Mouse (Mus musculus) heart, adult 9 months (tissue): ENCODE measurements at regions not wholly inside any gene's neighbourhood (a gene's known extent, or its start where the extent isn't known, plus 50 kb on each side); places are given as distances from the start of the nearest gene placed in this dataset.

Source experiments
- DNase-seq, 2 experiments: peaks; one replicate each; pipeline ENCODE4 v3.0.0; 2022; ENCODE audit warnings: low spot score in 2 of 2

DNA sequence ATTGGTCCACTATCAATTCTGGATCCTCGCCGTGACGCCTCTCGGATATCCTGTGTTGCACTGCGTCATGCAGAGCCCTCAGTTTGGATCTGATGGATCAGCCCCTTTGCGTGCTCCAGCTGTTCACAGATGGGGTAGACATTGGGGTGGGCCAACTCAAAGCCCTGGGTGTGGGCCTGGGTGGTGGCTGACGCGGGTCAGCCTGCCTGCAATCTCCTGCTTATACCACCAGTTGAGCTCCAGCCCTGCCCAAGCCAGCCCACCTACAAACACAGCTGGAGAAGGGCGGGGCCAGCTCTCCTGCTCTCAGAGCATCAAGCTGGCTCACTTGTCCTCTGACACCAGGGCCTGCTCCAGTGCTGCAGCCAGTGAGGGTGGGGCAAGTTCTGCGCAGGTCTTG lies 73.1 kb downstream of the Rps15a start:
- DNase-seq = no peak

DNA sequence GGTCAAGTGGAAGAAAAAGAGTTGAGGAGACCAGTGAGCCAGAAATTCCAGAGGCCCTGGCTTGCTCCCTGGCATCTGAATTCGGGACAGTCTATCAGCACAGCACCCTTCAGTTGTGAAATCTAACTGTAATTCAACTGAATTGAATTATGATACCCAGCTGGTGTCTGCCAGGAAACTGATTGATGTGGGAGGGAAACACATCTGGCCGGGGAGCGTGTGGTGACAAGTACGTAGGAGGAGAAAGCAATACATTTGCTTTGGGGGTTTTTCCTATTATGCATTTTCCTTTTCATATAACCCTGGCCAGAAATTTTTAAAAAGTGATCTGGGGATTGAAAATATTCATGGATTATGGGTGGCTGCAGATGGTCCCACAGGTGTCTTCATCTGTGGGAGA lies 76.1 kb downstream of the Rps15a start:
- DNase-seq = no peak

- no peak for DNase-seq
These were observed 78.9 kb downstream of the Rps15a start for GRCm38 (mm10) chr7:118037062-118037461.

DNA sequence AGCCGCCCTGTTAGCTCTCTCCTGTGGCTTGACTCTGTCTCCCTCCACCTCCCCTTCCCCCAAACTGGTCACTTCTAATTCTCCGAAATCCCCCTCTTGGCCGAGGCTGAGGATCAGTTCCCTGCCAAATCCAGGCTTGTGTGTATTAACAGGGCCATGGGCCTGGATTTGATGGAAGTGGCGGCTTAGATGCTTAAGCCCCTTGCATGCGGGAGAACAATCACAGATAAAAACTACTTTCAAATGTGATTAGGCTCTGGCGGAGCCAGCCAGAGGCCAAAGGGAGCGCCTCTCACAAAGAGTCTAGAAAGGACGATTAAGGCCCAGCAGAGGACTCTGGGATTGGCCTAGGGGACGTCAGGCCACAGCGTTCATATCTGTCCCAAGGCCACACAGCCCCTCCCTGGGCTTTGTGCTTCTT lies 89.9 kb downstream of the Rps15a start:
- DNase-seq = no peak

DNA sequence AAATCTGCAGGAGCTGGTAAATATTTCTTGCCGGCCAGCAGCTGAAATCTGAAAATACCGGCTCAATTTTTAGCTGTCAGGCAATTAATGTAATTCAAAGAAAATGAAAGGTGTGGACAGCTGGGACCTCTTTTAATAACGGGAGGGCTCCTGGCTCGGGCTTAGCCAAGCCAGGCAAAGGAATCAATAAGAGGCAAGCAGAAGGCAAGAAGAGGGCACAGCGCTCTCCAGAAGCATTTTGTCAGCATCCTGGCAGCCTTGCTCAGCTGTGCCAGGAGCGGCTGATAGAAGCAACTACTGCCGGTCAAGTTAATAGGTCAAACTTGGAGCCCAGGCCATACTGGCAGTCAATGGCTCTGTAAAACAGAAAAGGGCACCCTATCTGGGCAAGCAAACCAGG lies 111.4 kb downstream of the Rps15a start:
- DNase-seq = no peak

DNA sequence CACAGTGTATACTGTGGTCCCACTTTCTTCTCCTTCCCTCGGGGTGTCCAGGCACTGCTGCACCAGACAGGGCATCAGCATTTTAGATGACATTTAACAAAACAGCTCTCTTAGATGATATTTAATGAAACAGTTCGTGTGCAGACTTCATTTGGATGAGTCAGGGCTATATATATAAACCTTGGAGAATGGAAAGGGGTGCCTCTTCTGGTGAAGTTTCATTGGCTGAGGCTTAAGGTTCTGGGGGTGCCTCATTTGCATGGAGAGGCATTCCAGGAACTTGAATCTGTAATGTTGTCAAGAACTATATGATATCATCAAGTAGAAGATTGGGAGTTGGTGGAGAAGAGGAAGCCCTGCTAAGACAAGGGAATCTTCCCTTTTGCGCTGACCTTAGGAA lies 114.1 kb downstream of the Rps15a start:
- DNase-seq = no peak

DNA sequence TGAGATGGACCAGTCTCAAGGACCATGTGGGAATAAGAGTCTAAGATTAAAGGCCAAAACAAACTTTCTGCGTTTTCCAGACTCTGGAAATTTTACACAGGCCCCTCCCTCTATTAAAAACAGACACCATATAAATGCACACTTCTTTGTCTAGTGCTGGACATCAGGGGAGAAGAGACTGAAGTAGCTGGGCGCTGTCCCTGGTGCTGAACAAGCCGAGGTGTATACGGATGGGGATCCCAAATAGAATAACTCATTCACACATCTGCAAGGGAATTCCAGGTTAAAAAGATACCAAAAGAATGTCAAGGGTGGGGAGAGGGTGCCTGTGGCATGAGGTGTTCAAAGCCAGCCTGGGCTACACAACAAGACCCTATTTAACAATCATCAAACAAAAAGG lies 114.9 kb downstream of the Rps15a start:
- DNase-seq = no peak

GRCm38 (mm10) chr7:117982177-117982576 lies 133.8 kb downstream of the Rps15a start:
- no peak for DNase-seq

DNA sequence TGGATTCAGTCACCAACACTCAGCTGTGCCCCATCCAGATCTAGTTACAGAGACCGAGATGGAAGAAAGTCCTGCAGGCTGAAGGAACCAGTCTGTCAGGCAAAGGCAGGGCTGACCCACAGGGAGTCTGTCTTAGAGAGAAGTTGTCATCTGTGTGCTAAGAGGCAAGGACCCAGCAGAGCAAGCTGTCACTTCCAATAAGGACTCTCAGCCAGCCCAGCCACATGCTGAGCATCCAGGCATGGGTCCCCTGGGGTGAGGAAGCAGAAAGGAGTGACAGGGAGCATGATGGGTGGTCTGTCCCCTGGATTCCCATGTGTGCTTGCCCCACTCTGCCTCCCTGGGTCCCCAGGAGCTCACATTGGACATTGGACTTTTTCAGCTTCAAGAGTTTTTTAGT lies 144.8 kb downstream of the Rps15a start:
- no peak for DNase-seq

DNA sequence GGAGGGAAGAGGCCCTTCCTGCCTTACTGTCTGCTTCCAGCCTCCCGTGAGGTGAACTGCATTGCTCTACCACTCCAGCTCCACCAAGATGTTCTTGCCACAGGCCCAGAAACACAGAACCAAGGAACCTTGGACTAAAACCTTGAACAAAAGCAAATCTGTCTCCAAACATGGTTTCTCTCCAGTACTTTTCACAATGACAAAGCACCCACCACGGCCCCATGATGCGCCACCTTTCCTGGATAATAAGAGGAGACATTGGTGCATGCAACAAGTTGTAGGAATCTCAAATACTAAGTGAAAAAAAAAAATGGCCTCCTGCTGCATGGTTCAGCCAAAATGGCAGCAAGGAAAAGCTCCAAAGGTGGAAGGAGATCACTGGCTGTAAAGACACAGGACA lies 172.6 kb downstream of the Rps15a start:
- no peak for DNase-seq

DNA sequence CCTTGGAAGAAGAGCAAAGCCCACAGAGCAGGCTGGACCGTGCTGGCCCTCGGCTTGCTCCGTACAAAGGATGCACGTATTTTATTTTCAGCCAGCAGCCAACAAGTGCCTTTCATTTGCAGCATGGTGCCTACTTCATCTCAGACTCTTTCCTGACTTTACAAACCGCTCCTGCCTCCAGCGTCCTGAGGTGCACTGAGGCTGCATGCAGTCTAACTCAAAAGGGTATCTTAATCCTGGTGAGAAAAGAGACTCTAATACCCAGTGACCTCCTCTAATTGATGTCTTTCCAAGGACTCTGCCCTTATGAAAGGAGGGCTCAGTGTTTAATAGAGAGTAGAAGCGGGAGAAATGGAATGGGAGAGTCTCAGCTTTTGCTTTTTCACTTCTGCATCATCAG lies 176.4 kb downstream of the Rps15a start:
- DNase-seq = no peak

- DNase-seq = no peak
These were observed 181.1 kb downstream of the Rps15a start for GRCm38 (mm10) chr7:117934908-117935307.

DNA sequence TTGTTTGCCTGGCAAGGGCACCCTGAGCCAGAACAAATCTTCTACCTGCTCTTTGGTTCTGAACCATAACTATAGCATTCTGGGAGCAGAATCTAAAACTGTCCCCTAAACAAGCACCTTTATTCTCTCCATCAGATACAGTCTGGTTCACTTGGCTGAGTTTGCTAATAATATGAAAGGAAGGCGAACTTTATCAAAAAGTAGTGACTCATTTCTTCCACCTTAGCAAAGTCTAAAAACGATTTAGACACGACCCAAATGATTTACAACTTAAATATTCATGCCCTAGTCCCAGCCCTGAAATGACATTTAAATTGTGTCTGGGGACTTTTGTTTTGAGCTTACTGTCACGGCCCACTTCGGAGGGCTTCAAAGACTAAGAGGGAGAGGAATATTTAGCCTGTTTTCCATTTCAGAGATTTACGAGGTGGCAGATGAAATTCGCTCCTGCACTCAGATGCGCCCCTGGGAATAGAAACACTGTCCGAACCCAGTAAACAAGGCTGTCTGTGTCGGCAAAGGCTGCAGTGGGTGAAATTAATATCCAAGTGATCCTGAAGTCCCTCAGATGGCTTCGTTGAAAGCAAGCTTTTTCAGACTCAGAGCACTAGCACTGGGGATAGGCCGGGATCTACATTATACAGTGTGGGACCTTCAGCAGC lies 184.6 kb downstream of the Rps15a start:
- DNase-seq = no peak

DNA sequence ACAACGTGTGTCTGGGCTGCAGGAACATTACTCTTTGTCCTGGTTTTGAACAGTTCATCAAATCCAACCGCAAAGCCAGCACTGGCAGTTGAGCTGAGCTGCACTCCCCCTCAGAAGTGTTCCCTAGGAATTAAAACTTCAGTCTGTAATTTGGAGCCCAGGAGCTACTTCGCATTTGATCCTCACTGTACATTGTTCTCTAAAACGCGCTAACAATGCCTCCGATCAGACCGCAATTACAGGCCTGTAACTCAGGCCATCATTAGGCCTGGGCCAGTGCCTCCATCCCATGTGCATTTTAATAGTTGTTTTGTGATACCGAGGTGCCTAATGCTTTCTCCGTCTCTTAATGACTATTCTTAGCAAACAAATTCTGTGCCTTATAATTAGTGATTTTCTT lies 185.6 kb downstream of the Rps15a start:
- DNase-seq = no peak

- no peak for DNase-seq
These were observed 189.6 kb downstream of the Rps15a start for GRCm38 (mm10) chr7:117926396-117926795.

DNA sequence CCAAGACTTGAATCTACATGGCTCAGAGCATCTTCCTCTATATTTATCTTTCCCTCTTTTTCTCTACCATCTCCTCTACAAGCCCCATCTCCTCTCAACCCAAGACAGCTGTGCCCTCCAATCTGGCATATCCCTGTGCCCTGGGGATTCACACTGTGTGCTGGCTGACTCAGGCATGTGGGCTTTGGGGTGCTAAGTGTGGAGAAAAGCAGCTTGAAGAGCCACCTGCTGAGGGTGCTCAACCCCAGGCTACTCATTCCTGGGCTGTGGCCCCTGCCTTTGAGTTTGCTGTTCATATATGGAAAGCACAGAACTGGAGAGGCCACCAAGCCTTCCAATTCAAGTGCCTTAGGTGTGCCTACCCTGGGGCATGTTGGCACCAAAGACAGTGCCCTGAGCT lies 193.7 kb downstream of the Rps15a start:
- no peak for DNase-seq

DNA sequence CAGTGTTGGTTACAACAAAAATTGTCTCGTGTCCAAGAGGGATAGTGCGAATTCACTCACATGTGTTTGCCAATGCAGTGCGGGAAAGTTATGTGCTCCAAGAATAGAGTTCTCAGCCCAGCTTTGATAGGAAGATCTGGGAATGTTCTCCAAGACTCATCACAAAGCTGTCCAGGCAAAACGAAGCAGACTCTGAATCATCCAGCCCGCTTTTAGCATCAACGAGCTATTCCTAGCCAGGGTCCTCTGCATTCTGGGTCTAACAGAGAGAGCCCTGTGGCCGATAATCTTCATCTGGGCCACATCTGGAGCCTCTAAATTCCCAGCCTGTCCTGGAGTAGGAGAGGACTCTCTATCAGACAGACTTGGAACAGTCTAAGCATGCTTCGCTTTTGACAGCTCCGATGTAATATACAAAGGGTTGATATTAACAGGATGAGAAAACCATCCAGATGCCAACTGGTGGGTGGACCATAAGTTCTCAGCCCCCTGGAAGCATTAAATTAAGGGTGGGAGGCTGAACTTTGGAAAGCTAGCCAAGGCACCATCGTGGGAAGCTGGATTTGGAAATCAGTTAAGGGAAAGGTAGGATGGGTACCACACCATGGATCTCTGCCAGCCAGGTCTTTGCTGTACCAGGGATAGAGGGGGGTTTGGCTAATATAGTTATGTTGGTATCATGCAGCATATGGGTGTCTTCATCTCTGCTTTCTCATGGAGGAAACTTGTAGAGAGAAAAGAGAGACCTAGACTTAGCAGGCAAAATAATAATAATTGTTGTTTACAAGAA lies 197.6 kb downstream of the Rps15a start:
- no peak for DNase-seq

DNA sequence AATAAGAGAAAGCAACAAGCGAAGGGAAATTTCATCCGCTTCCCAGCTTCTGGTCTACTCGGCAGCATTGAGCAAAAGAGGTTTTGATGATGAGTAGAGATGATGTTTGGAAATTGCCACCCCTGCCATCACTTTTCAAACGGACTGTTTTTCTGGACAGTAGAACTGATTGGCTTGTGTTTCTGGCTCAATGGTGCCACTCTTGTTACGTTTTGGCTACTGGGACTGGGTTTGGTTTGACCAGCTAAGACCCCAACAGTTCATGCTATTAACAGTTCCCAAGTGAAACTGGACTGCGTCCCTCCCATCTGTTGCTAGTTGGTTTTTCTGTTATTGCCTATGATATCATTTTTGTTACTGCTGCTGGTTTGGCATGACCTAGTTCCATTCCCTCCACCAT lies 199.1 kb downstream of the Rps15a start:
- no peak for DNase-seq

GRCm38 (mm10) chr7:117912453-117912852 lies 203.5 kb downstream of the Rps15a start:
- DNase-seq = peak; percentile 4 to 7

GRCm38 (mm10) chr7:117911062-117911461 lies 204.9 kb downstream of the Rps15a start:
- DNase-seq = no peak

DNA sequence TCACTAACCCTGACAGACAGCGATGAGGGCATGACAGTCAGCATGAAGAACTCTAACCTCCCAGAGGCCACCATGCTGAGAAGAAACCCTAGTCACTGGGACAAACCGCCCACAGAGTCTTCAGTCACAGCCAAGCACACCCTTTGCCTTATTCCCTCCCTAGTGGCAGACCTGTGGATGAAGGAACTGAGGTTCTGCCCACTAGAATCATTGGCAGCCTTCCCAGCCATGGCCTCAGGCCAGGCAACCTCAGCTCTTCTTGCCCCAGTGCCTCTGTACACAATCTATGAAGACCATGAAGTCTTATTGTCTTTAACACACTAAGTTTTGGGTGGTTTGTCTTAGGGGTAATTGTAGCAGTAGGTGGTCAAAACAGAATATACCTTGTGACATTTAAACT lies 219.5 kb downstream of the Rps15a start:
- DNase-seq = no peak

DNA sequence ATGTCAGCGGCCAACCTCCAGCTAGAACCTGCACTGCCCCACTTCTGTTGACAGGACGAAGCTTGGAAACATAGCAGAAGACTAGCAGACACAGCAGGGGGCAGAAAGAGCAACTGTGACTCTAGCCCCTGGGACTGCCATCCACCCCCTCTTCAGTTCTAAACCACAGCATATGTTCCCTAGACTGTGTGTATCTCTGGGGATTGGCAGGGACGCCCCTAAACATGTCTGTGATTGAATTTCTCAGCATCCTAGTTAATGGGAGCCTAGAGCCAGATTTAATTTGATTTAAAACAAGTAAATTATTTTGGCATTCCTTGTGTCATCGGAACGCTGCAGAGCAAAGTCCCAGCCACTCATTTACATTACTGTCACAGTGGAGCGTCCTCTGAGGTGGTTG lies 228.7 kb downstream of the Rps15a start:
- no peak for DNase-seq

DNA sequence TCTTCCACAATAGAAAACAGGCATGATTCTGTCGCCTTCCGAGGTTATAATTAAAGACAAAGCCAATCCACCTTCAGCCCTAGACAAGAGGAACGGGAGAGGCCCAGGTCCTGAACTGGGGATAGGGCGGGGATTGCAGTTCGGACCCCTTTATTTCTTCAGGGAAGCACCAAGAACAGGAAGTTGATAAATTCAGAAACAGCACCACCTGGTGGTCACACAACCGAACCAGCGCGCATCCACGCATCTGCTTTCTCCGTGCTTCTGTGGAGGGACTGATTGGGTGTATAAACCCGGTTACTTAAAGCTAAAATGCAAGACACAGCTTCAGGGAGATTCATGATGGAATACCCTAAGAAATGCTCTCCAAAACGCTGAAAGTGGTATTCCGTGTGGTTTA lies 233.2 kb downstream of the Rps15a start:
- peak; percentile 6 to 33 for DNase-seq

- no peak for DNase-seq
These were observed 237.1 kb downstream of the Rps15a start for GRCm38 (mm10) chr7:117878903-117879302.
